Mouse (Mus musculus): ENCODE measurements around the gene Camkmt. TPM values are rescaled to one million over a fixed set of nuclear protein-coding genes. Genes with fewer than 3 reads are reported as not detected.

Gene Camkmt
- polyA plus RNA-seq, 1 experiment from 2014 or later, result 19.4 TPM

DNA sequence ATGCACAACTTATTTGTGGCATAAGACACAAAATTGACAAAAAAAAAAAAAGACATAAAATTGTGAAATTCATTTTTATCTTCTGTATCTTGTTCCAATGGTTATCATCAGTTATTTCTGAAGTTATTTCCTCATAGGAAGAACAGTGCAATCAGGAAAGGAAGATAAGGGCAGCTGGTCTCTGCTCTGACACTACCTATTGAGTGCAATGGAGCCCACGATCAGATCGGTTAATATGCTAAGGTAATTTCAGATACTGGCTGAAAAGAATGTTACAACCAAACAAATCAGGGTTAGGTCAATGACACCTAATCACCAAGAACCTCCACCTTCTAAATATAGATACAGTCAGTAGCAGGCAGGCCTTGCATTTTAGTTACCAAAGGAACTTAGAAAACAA is 5.0 kb upstream of the Camkmt start:
- peaks cover 10% of the 10 kb centered on the region for H3K36me3 ChIP-seq (ENCODE audit: control insufficient read depth, insufficient read depth, low read length)
- H3K27ac ChIP-seq (replicated peaks; ENCODE audit: low read depth, low read length), result no peak overlapping the region
- H3K27me3 ChIP-seq (ENCODE audit: control insufficient read depth, insufficient read depth, low read length), result no peaks in the 10 kb centered on the region
- H3K9me3 ChIP-seq (ENCODE audit: control insufficient read depth, low read length), result no peaks in the 10 kb centered on the region
- DNase-seq (no peak), ATAC-seq (ENCODE audit: low FRiP score, low TSS enrichment) (no peak)
- H3K4me2 ChIP-seq (ENCODE audit: low read length), result no peak overlapping the region
- H3K4me1 ChIP-seq (ENCODE audit: control insufficient read depth, insufficient read depth, low read length), result peaks cover 13% of the 10 kb centered on the region
- H3K4me3 ChIP-seq (replicated peaks; ENCODE audit: low read depth, low read length), result no peak overlapping the region
- H3K9ac ChIP-seq (replicated peaks; ENCODE audit: low read length), result no peak overlapping the region
- WGBS, result 97% methylated on average over 2 of the region's 2 CpGs

DNA sequence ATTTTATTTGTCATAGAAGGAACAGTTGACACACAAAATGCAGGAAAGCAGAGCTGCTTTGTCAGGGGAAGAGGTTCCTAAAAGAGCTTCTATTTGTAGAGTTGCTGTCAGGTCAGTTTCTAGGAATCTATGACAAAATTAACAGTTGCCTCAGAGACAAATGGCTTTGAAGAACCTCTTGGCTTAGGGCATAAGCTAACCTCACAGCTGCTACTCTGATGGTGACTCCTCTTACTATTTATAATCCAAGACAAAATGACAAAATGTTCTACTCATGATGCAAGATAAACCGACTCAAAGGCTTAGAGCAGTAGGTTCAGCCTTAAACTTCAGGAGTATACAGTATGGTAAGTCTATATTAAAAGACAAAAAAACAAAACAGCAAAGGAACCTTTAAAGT is 3.9 kb upstream of the Camkmt start:
- H3K9me3 ChIP-seq (ENCODE audit: control insufficient read depth, low read length), result no peaks in the 10 kb centered on the region
- peaks cover 16% of the 10 kb centered on the region for H3K4me1 ChIP-seq (ENCODE audit: control insufficient read depth, insufficient read depth, low read length)
- DNase-seq (no peak), ATAC-seq (ENCODE audit: low FRiP score, low TSS enrichment) (no peak)
- H3K4me2 ChIP-seq (ENCODE audit: low read length), result no peak overlapping the region
- H3K36me3 ChIP-seq (ENCODE audit: control insufficient read depth, insufficient read depth, low read length), result peaks cover 3% of the 10 kb centered on the region; the same call in 1 of the 2 replicates
- no peak overlapping the region for H3K9ac ChIP-seq (replicated peaks; ENCODE audit: low read length)
- no peak overlapping the region for H3K27ac ChIP-seq (replicated peaks; ENCODE audit: low read depth, low read length)
- H3K27me3 ChIP-seq (ENCODE audit: control insufficient read depth, insufficient read depth, low read length), result no peaks in the 10 kb centered on the region
- H3K4me3 ChIP-seq (replicated peaks; ENCODE audit: low read depth, low read length), result no peak overlapping the region
- WGBS, result 89% methylated on average over 1 of the region's 1 CpGs

DNA sequence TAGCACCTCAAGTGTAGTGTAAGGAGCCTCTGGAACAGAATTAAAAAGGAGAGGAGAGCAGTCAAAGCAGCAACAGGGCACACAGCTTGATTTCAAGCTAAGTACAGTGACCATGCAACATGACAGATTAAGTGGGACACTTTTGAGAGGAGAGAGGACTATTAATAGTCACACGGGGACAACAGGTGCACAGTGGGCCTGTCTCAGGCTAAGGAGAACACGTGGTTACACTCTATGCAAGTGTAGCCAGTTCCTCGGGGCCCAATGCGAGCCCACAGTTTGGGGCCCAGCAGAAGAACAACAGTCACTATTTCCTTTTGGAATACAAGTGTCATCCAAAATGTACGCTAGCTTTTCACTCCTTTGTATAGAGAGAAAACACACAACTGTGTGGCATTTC is 2.8 kb upstream of the Camkmt start:
- 92% methylated on average over 5 of the region's 5 CpGs for WGBS
- H3K4me1 ChIP-seq (ENCODE audit: control insufficient read depth, insufficient read depth, low read length), result peaks cover 16% of the 10 kb centered on the region
- H3K36me3 ChIP-seq (ENCODE audit: control insufficient read depth, insufficient read depth, low read length), result peaks cover 3% of the 10 kb centered on the region; the same call in 1 of the 2 replicates
- H3K4me3 ChIP-seq (replicated peaks; ENCODE audit: low read depth, low read length), result no peak overlapping the region
- no peak for DNase-seq
- H3K27me3 ChIP-seq (ENCODE audit: control insufficient read depth, insufficient read depth, low read length), result no peaks in the 10 kb centered on the region
- no peak overlapping the region for H3K9ac ChIP-seq (replicated peaks; ENCODE audit: low read length)
- H3K4me2 ChIP-seq (ENCODE audit: low read length), result no peak overlapping the region
- ATAC-seq (ENCODE audit: low FRiP score, low TSS enrichment), result no peak
- no peaks in the 10 kb centered on the region for H3K9me3 ChIP-seq (ENCODE audit: control insufficient read depth, low read length)
- no peak overlapping the region for H3K27ac ChIP-seq (replicated peaks; ENCODE audit: low read depth, low read length)

DNA sequence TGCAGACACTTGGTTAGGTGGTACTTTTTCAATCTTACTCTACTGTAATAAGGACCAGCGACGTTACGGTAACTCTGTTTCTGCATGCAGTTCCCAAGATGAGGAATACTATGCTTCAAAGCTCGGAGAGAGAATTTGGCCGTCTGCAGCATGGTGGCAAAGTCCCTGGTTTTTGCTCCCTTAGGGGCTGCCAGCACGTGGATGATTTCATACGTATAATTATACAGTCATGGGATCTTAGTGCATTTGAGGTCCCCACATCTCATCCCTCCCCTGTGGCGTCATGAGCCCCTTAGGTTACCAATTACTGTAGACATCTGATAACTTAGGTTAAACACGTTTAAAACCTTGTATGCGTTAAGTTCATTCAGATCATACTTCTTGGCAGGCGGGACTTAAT is 2.0 kb upstream of the Camkmt start:
- Histone ChIP-seq H3K36me3 (ENCODE audit: control insufficient read depth, insufficient read depth, low read length) (no peaks in the 10 kb centered on the region), H3K4me3 (replicated peaks; ENCODE audit: low read depth, low read length) (no peak overlapping the region), H3K27ac (replicated peaks; ENCODE audit: low read depth, low read length) (no peak overlapping the region), H3K9ac (replicated peaks; ENCODE audit: low read length) (no peak overlapping the region), H3K9me3 (ENCODE audit: control insufficient read depth, low read length) (no peaks in the 10 kb centered on the region), H3K4me1 (ENCODE audit: control insufficient read depth, insufficient read depth, low read length) (peaks cover 16% of the 10 kb centered on the region), H3K27me3 (ENCODE audit: control insufficient read depth, insufficient read depth, low read length) (no peaks in the 10 kb centered on the region), H3K4me2 (ENCODE audit: low read length) (peak overlapping the region; percentile 83)
- DNase-seq (no peak), ATAC-seq (ENCODE audit: low FRiP score, low TSS enrichment) (no peak)
- WGBS, result 81% methylated on average over 11 of the region's 11 CpGs

GRCm38 (mm10) chr17:85089011-85089410 is 1.3 kb upstream of the Camkmt start:
- H3K4me1 ChIP-seq (ENCODE audit: control insufficient read depth, insufficient read depth, low read length), result peaks cover 16% of the 10 kb centered on the region
- peak overlapping the region; percentile 89 for H3K4me3 ChIP-seq (replicated peaks; ENCODE audit: low read depth, low read length)
- WGBS, result 48% methylated on average over 6 of the region's 6 CpGs
- no peak for DNase-seq
- no peaks in the 10 kb centered on the region for H3K27me3 ChIP-seq (ENCODE audit: control insufficient read depth, insufficient read depth, low read length)
- H3K9ac ChIP-seq (replicated peaks; ENCODE audit: low read length), result peak overlapping the region; percentile 72; the same call in 1 of the 2 replicates
- H3K27ac ChIP-seq (replicated peaks; ENCODE audit: low read depth, low read length), result no peak overlapping the region
- H3K4me2 ChIP-seq (ENCODE audit: low read length), result peak overlapping the region; percentile 83
- H3K9me3 ChIP-seq (ENCODE audit: control insufficient read depth, low read length), result no peaks in the 10 kb centered on the region
- H3K36me3 ChIP-seq (ENCODE audit: control insufficient read depth, insufficient read depth, low read length), result no peaks in the 10 kb centered on the region
- ATAC-seq (ENCODE audit: low FRiP score, low TSS enrichment), result no peak

GRCm38 (mm10) chr17:85089621-85090020 is 731 bp upstream of the Camkmt start:
- 1% methylated on average over 16 of the region's 16 CpGs for WGBS

GRCm38 (mm10) chr17:85091762-85092161 is 1.4 kb downstream of the Camkmt start:
- no peak overlapping the region for H3K27ac ChIP-seq (replicated peaks; ENCODE audit: low read depth, low read length)
- ATAC-seq (ENCODE audit: low FRiP score, low TSS enrichment) (no peak), DNase-seq (no peak)
- no peaks in the 10 kb centered on the region for H3K9me3 ChIP-seq (ENCODE audit: control insufficient read depth, low read length)
- peaks cover 16% of the 10 kb centered on the region for H3K4me1 ChIP-seq (ENCODE audit: control insufficient read depth, insufficient read depth, low read length)
- no peak overlapping the region for H3K9ac ChIP-seq (replicated peaks; ENCODE audit: low read length)
- 92% methylated on average over 6 of the region's 6 CpGs for WGBS
- H3K4me2 ChIP-seq (ENCODE audit: low read length), result peak overlapping the region; percentile 83
- no peak overlapping the region for H3K4me3 ChIP-seq (replicated peaks; ENCODE audit: low read depth, low read length)
- no peaks in the 10 kb centered on the region for H3K27me3 ChIP-seq (ENCODE audit: control insufficient read depth, insufficient read depth, low read length)
- H3K36me3 ChIP-seq (ENCODE audit: control insufficient read depth, insufficient read depth, low read length), result no peaks in the 10 kb centered on the region

More at GRCm38 (mm10) chr17:85089621-85090020, 731 bp upstream of the Camkmt start:
- Histone ChIP-seq H3K27ac (replicated peaks; ENCODE audit: low read depth, low read length) (peak overlapping the region; percentile 89), H3K9ac (replicated peaks; ENCODE audit: low read length) (peak overlapping the region; percentile 72), H3K4me3 (replicated peaks; ENCODE audit: low read depth, low read length) (peak overlapping the region; percentile 89), H3K9me3 (ENCODE audit: control insufficient read depth, low read length) (no peaks in the 10 kb centered on the region), H3K27me3 (ENCODE audit: control insufficient read depth, insufficient read depth, low read length) (no peaks in the 10 kb centered on the region), H3K4me2 (ENCODE audit: low read length) (peak overlapping the region; percentile 83), H3K4me1 (ENCODE audit: control insufficient read depth, insufficient read depth, low read length) (peaks cover 16% of the 10 kb centered on the region), H3K36me3 (ENCODE audit: control insufficient read depth, insufficient read depth, low read length) (no peaks in the 10 kb centered on the region)
- ATAC-seq (ENCODE audit: low FRiP score, low TSS enrichment), result no peak
- DNase-seq, result peak; percentile 65

DNA sequence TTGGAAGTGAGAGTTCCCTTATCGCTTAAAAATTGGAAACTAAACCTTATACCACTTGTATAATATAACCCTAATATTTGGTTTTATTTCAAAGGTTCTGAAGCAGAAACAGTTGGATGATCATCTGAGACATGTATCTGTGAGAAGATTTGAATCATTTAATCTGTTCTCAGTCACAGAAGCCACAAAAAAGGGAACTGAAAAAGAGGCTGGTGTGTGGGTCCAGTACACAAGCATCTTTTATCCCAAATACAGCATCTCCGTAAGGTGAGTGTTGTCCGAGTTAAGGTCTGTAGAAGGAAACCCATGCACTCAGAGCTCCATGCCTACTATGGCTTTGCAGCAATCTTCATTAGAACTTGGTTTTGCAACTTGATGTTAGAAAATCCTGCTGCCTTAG is 6.0 kb downstream of the Camkmt start:
- DNase-seq (no peak), ATAC-seq (ENCODE audit: low FRiP score, low TSS enrichment) (no peak)
- Histone ChIP-seq H3K4me3 (replicated peaks; ENCODE audit: low read depth, low read length) (no peak overlapping the region), H3K4me2 (ENCODE audit: low read length) (no peak overlapping the region), H3K9me3 (ENCODE audit: control insufficient read depth, low read length) (peaks cover 8% of the 10 kb centered on the region), H3K27me3 (ENCODE audit: control insufficient read depth, insufficient read depth, low read length) (no peaks in the 10 kb centered on the region), H3K27ac (replicated peaks; ENCODE audit: low read depth, low read length) (no peak overlapping the region), H3K36me3 (ENCODE audit: control insufficient read depth, insufficient read depth, low read length) (peaks cover 17% of the 10 kb centered on the region), H3K9ac (replicated peaks; ENCODE audit: low read length) (no peak overlapping the region), H3K4me1 (ENCODE audit: control insufficient read depth, insufficient read depth, low read length) (no peaks in the 10 kb centered on the region)
- WGBS, result 98% methylated on average over 3 of the region's 3 CpGs

DNA sequence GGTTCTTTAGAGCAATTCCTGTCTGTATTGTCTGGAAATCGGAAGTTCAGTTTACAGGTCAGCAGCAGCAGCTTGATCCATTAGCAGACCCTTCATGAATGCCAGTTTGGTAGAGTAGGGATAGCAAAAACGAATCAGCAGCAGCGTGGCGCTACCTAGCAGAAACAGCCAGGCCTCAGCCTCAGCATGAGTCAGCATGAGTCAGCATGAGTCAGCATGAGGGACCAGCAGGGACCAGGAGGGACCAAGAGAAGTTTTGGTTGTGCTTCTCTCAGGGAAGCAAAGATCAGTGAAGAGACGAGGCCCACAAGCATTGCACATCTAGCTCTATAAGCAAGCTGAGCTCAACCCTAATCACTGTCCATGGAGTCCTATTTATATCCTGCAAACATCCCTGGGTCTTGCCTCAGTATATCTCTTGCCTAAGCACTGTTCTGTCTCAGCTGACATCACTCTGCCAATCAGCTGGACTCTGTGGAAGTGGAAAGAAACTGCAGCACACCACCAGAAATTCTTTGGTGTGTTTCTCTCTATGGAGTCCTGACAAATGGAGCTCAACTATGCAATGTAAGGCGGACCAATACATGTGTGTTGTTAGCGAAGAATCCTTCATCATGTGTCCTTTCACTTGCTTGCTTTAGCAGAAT is 8.4 kb downstream of the Camkmt start:
- no peak for DNase-seq
- WGBS, result 95% methylated on average over 7 of the region's 7 CpGs
- H3K9ac ChIP-seq (replicated peaks; ENCODE audit: low read length), result no peak overlapping the region
- peaks cover 8% of the 10 kb centered on the region for H3K9me3 ChIP-seq (ENCODE audit: control insufficient read depth, low read length)
- no peak for ATAC-seq (ENCODE audit: low FRiP score, low TSS enrichment)
- no peaks in the 10 kb centered on the region for H3K27me3 ChIP-seq (ENCODE audit: control insufficient read depth, insufficient read depth, low read length)
- 0 out of 2 replicates have a peak, but pooled peaks cover 4% of the 10 kb centered on the region for H3K4me1 ChIP-seq (ENCODE audit: control insufficient read depth, insufficient read depth, low read length)
- H3K36me3 ChIP-seq (ENCODE audit: control insufficient read depth, insufficient read depth, low read length), result peaks cover 17% of the 10 kb centered on the region
- no peak overlapping the region for H3K4me3 ChIP-seq (replicated peaks; ENCODE audit: low read depth, low read length)
- no peak overlapping the region for H3K4me2 ChIP-seq (ENCODE audit: low read length)
- H3K27ac ChIP-seq (replicated peaks; ENCODE audit: low read depth, low read length), result no peak overlapping the region
